Mouse (Mus musculus) central nervous system, embryonic 11.5 days (tissue): ENCODE data around the gene Gm16485. TPM values are rescaled to one million over a fixed set of nuclear protein-coding genes. Genes with fewer than 3 reads are reported as not detected.

ENCODE experiments used
- polyA plus RNA-seq: library from polyadenylated mRNA; depleted of rRNA; stranded (reverse); fragments of >200 nt; gene quantifications from 2 replicates; pipeline ENCODE4 v1.2.3, GENCODE M21; 2012; rRNA removed

Gene Gm16485
- 0.12 TPM in 2 replicates for polyA plus RNA-seq

GRCm38 (mm10) chr9:8971491-8971890, at the start of gene Gm16485:
Gene Gm16485, plus strand, starts transcription at chr9:8971791.

Other genes with a start within 250 kb of the Gm16485 start
- 0.14 and 0.17 TPM in 2 replicates for gene Pgr, start 72.0 kb upstream of the Gm16485 start, polyA plus RNA-seq